Mouse (Mus musculus): Measurements from ENCODE around the gene Myl6b. TPM values are rescaled to one million over a fixed set of nuclear protein-coding genes. Genes with fewer than 3 reads are reported as not detected.
"Not testable (repeated sequence)": the region's sequence is repeated elsewhere in the genome, so short reads cannot be mapped to it uniquely, and the experiment has no call there.

Myl6b gene
- polyA plus RNA-seq, 1 experiment from 2014 or later, result 3.3 TPM

DNA sequence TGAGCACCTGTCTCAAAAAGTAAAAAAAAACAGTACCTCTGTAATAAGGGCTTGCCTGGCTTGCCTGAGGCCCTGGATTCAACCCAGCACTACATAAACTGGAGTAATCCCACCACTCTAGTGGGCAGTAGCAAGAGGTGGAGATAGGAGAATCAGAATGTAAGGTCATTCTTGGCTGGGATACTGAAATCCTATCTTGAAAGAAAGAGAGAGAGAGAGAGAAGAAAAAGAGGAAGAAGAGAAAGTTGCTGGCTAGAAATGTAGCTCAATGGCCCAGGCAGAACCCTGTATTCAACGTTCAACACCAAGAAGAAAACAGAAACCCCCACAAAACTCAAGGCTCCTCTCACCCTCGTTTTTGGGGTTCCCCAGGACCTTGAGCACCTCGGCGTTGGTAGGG is 2.6 kb downstream of the Myl6b start:
- Histone ChIP-seq H3K36me3 (peaks cover 16% of the 10 kb centered on the region), H3K4me1 (peaks cover 53% of the 10 kb centered on the region), H3K4me3 (no peak overlapping the region), H3K9me3 (replicated peaks) (no peaks in the 10 kb centered on the region), H3K27ac (no peak overlapping the region), H3K27me3 (ENCODE audit: low read depth, poor library complexity, severe bottlenecking) (peaks cover 7% of the 10 kb centered on the region)
- DNase-seq (ENCODE audit: low spot score), result no peak
- 77% methylated on average over 4 of the region's 4 CpGs for WGBS

DNA sequence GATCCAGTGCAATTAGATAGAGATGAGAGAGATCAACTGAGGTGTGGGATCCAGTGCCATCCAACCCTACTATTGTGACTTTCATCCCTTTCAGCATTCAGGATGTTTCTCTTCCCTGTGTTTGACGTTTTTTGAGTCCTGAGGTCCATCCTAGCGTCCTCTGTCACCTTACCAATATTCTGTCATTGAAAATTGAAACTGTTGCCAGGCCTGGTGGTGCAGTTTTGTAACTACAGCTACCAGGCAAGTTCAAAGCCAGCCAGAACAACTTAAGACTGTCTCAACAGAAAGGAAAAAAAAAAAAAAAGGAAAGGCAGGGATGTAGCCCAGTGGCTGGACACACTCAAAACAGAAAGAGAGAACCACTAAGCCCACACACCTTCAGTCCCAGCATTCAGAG is 3.2 kb downstream of the Myl6b start:
- DNase-seq (ENCODE audit: low spot score), result no peak
- H3K4me1 ChIP-seq, result peaks cover 54% of the 10 kb centered on the region
- peaks cover 7% of the 10 kb centered on the region for H3K27me3 ChIP-seq (ENCODE audit: low read depth, poor library complexity, severe bottlenecking)
- WGBS, result 88% methylated on average over 2 of the region's 2 CpGs
- no peak overlapping the region for H3K27ac ChIP-seq
- H3K4me3 ChIP-seq, result peak overlapping the region; percentile 65
- no peaks in the 10 kb centered on the region for H3K9me3 ChIP-seq (replicated peaks)
- peaks cover 22% of the 10 kb centered on the region for H3K36me3 ChIP-seq

DNA sequence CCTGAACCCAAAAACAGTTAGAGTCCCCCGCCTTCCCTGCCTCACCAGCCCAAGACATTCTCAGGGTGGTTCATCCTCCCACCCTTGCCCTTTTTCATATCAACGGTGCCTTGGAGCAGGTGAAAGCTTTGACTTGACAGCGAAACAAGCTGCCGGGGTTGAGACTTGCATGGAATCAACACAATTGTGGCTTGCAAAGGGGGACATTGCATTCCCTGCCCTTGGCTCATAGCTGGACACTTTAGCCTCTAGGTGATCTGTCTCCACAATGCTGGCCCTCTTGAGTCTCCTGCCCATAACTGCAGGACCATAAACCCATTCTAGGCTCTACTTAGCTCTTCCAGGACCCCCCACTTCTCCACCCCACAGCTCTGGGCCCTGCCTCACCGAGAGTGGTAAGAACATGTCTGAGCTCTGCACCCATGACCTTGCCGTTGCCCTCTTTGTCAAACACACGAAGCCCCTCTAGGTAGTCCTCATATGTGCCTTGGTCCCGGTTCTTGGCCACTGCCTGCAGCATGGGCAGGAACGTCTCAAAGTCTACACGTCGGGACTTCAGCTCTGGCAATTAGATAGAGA is 3.7 kb downstream of the Myl6b start:
- H3K4me3 ChIP-seq, result peak overlapping the region; percentile 65
- H3K36me3 ChIP-seq, result peaks cover 27% of the 10 kb centered on the region
- peaks cover 7% of the 10 kb centered on the region for H3K27me3 ChIP-seq (ENCODE audit: low read depth, poor library complexity, severe bottlenecking)
- H3K4me1 ChIP-seq, result peaks cover 54% of the 10 kb centered on the region
- no peaks in the 10 kb centered on the region for H3K9me3 ChIP-seq (replicated peaks)
- DNase-seq (ENCODE audit: low spot score), result no peak
- H3K27ac ChIP-seq, result peak overlapping the region; percentile 90
- WGBS, result 62% methylated on average over 11 of the region's 11 CpGs

DNA sequence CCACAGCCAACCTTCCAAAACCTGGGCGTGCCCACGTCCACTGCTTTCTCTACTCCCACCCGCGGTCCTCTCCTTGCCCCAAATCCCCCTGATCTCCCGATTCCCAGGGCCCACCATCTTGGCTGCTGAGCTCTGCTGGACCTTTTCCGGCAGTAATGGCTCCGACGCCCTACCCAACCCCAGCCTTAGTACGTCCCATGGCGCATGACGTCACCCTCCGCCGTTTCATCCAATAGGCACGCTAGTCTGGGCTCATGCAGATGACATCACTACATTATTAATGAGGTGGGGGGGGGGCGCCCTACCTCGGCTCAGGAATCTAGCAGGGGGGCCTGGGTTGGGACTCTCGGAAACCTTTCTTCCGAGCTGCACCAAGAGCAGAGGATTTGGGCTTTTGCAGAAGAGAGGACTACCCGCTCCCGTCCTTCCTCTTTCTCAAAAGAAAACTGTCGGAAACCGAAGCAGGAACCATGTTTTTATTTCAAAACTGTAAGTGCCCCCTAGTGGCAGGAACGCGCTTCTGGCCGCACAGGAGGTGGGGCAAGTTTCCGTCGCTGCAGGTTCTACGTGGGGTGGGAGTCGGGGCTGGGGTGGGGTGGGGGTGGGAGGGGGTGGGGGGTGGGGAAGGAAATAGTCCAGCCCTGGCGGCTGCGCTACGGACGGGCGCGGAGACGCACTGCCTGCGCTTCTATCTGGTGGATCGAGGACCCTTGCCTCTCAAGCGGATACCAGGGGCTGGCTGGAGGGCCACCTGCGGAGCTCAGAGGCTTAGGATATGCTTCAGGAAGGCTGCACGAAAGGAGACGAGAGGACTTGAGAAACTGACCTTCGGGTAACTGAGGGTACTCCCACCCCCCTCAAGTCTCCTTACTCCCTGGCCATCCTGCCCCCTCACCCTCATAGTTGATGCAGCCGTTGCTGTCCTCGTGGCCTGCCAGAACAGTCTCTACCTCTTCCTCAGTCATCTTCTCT is 4.5 kb downstream of the Myl6b start, which contains the start of gene Myl6:
Gene Myl6, minus strand, starts transcription at position 451 of the 972 bp plus-strand sequence.
- Histone ChIP-seq H3K36me3 (peaks cover 35% of the 10 kb centered on the region), H3K4me3 (peak within 1 kb of the TSS; percentile 65), H3K27ac (peak within 1 kb of the TSS; percentile 90), H3K9me3 (replicated peaks) (no peaks in the 10 kb centered on the region), H3K4me1 (peaks cover 49% of the 10 kb centered on the region), H3K27me3 (ENCODE audit: low read depth, poor library complexity, severe bottlenecking) (peaks cover 7% of the 10 kb centered on the region)
- peak; percentile 98 for DNase-seq (ENCODE audit: low spot score)
- WGBS, result under 1% methylated on average over 45 of the region's 45 CpGs

DNA sequence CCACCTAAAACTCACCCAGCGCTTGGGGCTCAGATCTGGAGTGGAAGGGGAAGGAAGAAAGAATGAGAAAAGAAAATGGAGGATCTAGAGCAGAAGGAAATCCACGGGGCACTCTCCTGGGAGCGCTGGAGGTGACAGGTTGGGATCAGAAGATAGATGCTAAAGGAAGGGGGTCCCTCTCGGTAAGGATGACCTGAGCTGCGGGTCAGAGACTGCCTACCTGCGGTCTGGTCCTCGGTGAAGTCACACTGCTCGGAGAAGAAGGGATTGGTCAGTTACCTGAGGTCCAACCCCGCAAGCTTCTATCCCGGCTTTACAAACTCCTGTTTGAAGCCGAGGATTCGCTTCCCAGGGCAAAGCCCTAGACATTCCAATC is 5.2 kb downstream of the Myl6b start:
- peak overlapping the region; percentile 90 for H3K27ac ChIP-seq
- peaks cover 46% of the 10 kb centered on the region for H3K4me1 ChIP-seq
- DNase-seq (ENCODE audit: low spot score), result peak; percentile 47
- peaks cover 42% of the 10 kb centered on the region for H3K36me3 ChIP-seq
- 0% methylated on average over 12 of the region's 12 CpGs for WGBS
- peaks cover 7% of the 10 kb centered on the region for H3K27me3 ChIP-seq (ENCODE audit: low read depth, poor library complexity, severe bottlenecking)
- peak overlapping the region; percentile 65 for H3K4me3 ChIP-seq
- H3K9me3 ChIP-seq (replicated peaks), result no peaks in the 10 kb centered on the region

DNA sequence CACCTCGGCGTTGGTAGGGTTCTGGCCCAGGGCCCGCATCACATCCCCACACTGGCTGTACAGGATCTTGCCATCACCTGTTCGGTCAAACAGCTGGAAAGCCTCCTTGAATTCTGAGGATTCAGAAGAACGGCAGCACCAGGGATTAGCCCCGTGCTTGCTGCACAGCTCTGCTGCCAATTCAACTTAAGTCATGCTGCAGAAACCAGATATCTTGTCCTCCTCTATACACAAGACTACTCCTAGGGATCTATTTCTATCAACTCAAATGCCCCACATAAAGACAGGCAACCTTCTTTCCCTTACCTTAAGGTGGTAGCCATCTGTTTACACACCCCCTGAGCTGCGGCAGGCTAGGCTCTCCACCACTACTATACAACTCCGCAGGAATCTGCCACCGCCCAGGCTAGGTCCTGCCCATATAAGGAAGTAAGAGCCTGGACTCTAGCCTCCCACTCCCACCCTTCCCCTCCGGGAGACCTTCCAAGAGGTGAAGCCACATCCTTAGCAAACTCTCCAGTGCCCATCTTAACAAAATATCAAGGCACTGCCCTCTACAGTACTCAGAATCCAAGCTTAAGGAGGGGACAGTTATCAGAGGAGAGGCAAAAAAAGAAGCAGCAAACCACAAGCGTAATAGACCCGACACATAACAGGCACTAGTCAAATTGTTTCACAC is 5.7 kb downstream of the Myl6b start:
- WGBS, result 34% methylated on average over 12 of the region's 12 CpGs
- Histone ChIP-seq H3K36me3 (peaks cover 47% of the 10 kb centered on the region), H3K4me3 (peak overlapping the region; percentile 65), H3K27me3 (ENCODE audit: low read depth, poor library complexity, severe bottlenecking) (peaks cover 7% of the 10 kb centered on the region), H3K4me1 (peaks cover 41% of the 10 kb centered on the region), H3K27ac (peak overlapping the region; percentile 90), H3K9me3 (replicated peaks) (no peaks in the 10 kb centered on the region)
- peak; percentile 66 for DNase-seq (ENCODE audit: low spot score)

DNA sequence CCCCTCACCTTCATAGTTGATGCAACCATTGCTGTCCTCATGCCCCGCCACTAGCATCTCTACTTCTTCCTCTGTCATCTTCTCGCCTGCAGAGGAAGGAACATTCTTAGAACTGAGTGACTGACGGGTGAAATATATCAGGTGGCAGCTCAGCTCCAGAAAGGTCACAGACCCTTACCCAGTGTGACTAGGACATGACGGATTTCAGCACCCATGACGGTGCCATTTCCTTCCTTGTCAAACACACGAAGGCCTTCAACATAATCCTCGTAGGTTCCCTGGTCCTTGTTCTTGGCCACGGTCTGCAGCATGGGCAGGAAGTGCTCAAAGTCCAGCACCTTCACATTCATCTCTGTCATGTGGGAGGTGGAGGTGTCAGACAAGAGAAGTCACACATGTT is 6.4 kb downstream of the Myl6b start:
- 79% methylated on average over 8 of the region's 8 CpGs for WGBS
- not testable (repeated sequence) for H3K9me3 ChIP-seq (replicated peaks); DNase-seq (ENCODE audit: low spot score); H3K27me3 ChIP-seq (ENCODE audit: low read depth, poor library complexity, severe bottlenecking); H3K27ac ChIP-seq
- H3K4me1 ChIP-seq, result peaks cover 39% of the 10 kb centered on the region
- H3K4me3 ChIP-seq, result peak overlapping the region; percentile 65
- peaks cover 54% of the 10 kb centered on the region for H3K36me3 ChIP-seq

DNA sequence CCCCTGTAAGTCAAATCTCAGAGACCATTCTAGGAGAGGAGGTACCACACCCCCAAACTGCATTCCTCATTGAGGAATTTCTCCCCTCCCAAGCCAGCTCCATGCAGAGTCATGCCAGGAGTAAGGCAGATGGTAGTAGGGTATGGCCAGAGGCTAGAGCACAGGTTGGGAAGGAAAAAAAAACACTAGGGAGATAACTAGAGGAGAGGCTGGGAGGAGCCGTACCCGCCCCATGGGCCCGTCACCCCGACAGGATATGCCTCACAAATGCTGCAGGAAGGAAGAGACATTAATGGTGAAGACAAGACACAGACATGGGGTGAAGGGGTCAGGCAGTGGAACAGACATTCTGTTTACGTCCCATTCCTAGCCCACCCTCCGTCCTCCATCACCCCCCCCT is 7.0 kb downstream of the Myl6b start:
- Histone ChIP-seq H3K4me3 (peak overlapping the region; percentile 65), H3K4me1 (peaks cover 34% of the 10 kb centered on the region), H3K27ac (no peak overlapping the region), H3K9me3 (replicated peaks) (no peaks in the 10 kb centered on the region), H3K27me3 (ENCODE audit: low read depth, poor library complexity, severe bottlenecking) (no peaks in the 10 kb centered on the region), H3K36me3 (peaks cover 60% of the 10 kb centered on the region)
- DNase-seq (ENCODE audit: low spot score), result no peak
- 78% methylated on average over 6 of the region's 6 CpGs for WGBS

DNA sequence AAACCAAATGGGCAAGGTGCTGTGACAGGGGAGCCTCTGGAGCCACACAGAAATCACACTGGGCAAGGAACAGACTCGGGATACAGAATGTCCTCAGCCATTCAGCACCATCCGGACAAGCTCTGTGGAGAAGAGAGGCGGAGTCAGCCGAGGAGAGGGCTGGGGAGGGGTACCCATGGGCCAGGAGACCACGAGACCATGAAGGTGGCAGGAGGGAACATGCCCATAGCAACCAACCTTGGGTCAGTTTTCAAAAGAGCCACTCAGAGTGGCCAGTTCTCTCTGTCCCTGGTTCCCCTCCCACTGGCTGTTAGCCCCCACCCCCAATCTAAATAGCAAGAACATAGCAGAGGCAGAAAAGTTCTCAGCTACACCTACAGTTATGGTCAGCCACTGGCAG is 7.6 kb downstream of the Myl6b start:
- peak overlapping the region; percentile 65; the same call in 1 of the 2 replicates for H3K4me3 ChIP-seq

DNA sequence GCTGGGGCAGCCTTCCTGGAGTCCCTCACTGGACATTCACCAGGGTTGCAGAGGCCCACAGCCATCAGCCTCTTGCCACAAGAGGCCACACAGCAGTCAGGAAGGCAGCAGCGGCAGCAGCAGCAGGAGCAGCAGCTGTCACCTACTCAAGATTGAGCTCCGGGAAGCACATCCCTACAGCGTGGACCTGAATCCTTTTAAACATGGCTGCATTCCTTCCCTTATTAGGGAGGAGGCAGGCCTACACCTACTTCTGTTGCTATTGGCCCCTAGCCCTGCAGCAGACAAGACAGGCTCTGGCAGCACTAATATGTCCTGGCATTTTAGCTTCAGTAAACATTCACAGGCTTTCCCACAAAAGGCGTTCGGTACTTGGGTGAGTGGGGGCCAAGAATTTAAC is 8.3 kb downstream of the Myl6b start:
- H3K4me1 ChIP-seq, result peaks cover 32% of the 10 kb centered on the region
- 72% methylated on average over 5 of the region's 5 CpGs for WGBS
- H3K4me3 ChIP-seq, result no peak overlapping the region
- no peaks in the 10 kb centered on the region for H3K27me3 ChIP-seq (ENCODE audit: low read depth, poor library complexity, severe bottlenecking)
- no peak for DNase-seq (ENCODE audit: low spot score)
- H3K27ac ChIP-seq, result no peak overlapping the region
- peaks cover 72% of the 10 kb centered on the region for H3K36me3 ChIP-seq
- no peaks in the 10 kb centered on the region for H3K9me3 ChIP-seq (replicated peaks)

More for the DNA sequence above, 7.6 kb downstream of the Myl6b start:
- Histone ChIP-seq H3K9me3 (replicated peaks) (no peaks in the 10 kb centered on the region), H3K4me1 (peaks cover 32% of the 10 kb centered on the region), H3K27me3 (ENCODE audit: low read depth, poor library complexity, severe bottlenecking) (no peaks in the 10 kb centered on the region), H3K36me3 (peaks cover 66% of the 10 kb centered on the region), H3K27ac (no peak overlapping the region)
- 70% methylated on average over 5 of the region's 5 CpGs for WGBS
- no peak for DNase-seq (ENCODE audit: low spot score)

DNA sequence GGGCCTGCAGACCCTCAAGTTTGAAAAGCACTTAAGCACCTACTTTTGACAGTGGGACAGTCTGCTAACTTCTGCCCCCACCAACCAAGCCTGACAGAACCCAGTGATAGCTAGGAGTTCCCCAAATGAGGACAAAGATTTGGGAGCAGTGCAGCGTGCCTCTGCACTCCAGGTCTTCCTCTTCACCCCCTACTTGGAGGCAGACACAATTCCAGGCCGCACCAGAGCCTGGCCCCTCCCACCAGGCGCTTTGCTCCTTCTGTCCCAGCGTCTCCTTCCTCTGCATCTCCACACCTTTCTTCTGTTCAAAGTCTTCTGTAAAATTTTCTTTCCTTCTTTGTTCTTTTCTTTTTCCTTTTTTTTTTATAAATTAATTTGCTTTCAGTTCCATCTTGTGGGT is 8.7 kb downstream of the Myl6b start:
- 67% methylated on average over 4 of the region's 4 CpGs for WGBS
- Histone ChIP-seq H3K4me1 (peaks cover 27% of the 10 kb centered on the region), H3K4me3 (no peak overlapping the region), H3K27ac (no peak overlapping the region), H3K9me3 (replicated peaks) (no peaks in the 10 kb centered on the region), H3K27me3 (ENCODE audit: low read depth, poor library complexity, severe bottlenecking) (no peaks in the 10 kb centered on the region), H3K36me3 (peaks cover 76% of the 10 kb centered on the region)
- DNase-seq (ENCODE audit: low spot score), result no peak

DNA sequence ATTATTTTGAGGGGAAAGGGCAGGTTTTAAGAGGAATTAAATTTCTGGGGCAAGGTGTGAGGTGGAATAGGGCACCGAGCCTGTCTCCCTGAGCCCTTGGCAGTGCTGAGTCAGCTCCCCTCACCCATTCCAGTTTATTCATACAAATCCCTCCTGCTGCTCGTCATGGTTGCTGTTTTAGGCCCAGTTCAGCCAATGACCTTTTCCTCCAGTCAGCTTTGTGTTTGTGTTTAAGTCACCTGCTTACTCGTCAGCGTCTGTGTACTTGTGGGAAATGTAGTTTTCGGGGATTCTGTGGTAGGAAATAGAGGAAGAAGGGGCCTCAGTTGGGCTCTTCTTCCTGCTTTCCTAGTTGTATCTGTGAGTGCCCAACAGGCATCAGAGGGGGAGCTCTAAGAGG is 9.1 kb downstream of the Myl6b start:
- peaks cover 23% of the 10 kb centered on the region for H3K4me1 ChIP-seq
- WGBS, result 75% methylated on average over 5 of the region's 5 CpGs
- H3K36me3 ChIP-seq, result peaks cover 80% of the 10 kb centered on the region
- DNase-seq (ENCODE audit: low spot score), result no peak
- no peaks in the 10 kb centered on the region for H3K9me3 ChIP-seq (replicated peaks)
- H3K4me3 ChIP-seq, result no peak overlapping the region
- H3K27me3 ChIP-seq (ENCODE audit: low read depth, poor library complexity, severe bottlenecking), result no peaks in the 10 kb centered on the region
- no peak overlapping the region for H3K27ac ChIP-seq

DNA sequence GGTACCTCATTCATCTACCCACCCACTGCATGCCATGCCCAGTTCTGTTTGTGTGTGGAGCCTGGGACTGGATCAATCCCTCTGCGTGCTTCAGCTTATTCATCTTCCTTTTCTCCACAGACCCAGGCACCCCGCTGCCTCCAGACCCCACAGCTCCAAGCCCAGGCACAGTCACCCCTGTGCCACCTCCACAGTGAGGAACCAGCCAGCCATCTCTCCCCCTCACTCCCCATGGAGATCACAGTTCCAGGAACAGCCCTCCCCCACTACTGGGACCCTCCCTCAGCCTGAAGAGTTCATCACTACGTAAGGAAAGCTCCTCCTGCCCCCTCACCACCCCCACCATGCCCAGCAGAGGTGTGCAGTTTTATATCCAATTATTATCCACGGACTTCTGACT is 9.7 kb downstream of the Myl6b start:
- Histone ChIP-seq H3K4me1 (peaks cover 22% of the 10 kb centered on the region), H3K27me3 (ENCODE audit: low read depth, poor library complexity, severe bottlenecking) (no peaks in the 10 kb centered on the region), H3K36me3 (peaks cover 86% of the 10 kb centered on the region), H3K4me3 (no peak overlapping the region), H3K27ac (no peak overlapping the region), H3K9me3 (replicated peaks) (no peaks in the 10 kb centered on the region)
- no peak for DNase-seq (ENCODE audit: low spot score)
- 86% methylated on average over 4 of the region's 4 CpGs for WGBS

Measured in limb, embryonic 10.5 days (tissue).